Mouse (Mus musculus): ENCODE measurements around the gene Intu. TPM values are rescaled to one million over a fixed set of nuclear protein-coding genes. Genes with fewer than 3 reads are reported as not detected.
A peak's percentile ranks its signal among the peaks of the same experiment; 100 is the strongest.

Intu gene
- 2.0 and 2.3 TPM in 2 replicates for polyA plus RNA-seq (2015; fragmentation: Nextera tagmentation; extraction: Ambion mirVana)

DNA sequence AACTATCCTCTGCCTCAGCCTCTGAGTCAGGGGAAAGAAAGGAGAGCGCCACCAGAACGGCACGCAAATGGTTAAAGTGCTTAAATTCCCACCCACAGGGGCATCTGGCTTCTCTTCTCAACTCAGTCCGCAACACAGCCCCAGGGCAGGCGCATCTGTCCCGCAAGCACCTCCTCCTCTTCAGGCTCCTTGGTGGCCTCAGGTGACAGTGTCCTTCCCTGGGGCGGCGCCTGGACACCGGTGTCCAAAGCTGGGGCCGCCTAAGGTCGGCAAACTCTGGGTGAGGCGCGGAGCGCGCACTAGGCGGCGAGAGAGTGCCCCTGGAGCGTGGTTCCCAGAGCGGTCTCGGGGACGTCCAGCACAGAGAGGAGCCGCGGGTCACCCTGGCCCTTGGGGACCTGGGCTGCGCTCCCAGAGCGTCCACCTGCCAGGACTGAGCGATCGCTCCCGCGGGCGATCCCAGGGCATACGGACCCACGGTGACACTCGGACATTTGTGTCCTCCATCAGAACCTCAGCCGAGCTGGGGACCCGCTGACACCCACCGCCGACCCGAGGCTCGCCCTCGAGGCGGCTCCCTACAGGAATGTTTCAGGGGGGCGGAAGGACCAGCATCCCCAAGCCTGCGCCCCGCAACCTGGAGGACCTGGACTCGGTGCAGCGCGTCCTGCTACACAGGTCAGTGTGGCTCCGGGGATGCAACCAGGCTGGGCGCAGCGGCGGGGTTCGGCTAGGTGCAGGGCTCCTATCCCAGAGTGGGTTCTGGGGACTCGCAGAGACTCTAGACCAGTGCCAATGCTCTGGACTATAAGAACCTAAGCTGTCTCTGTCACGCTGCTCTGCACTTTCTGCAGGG is at the start of gene Intu:
Intu (plus strand) TSS at position 1 of the 856 bp plus-strand sequence.
- H3K27ac ChIP-seq, result no peak within 1 kb of the TSS
- WGBS, result under 1% methylated on average over 54 of the region's 54 CpGs
- H3K9me3 ChIP-seq (replicated peaks; ENCODE audit: low read length), result no peaks in the 10 kb centered on the region
- peak within 1 kb of the TSS; percentile 98 for H3K4me2 ChIP-seq (ENCODE audit: low read length)
- H3K36me3 ChIP-seq (ENCODE audit: insufficient read depth, low read length), result no peaks in the 10 kb centered on the region
- TF ChIP-seq CTCF (IDR thresholded peaks at IDR 0.05; ENCODE audit: low read depth), result peak; percentile 63
- H3K4me1 ChIP-seq (replicated peaks; ENCODE audit: insufficient read depth, low read length), result peaks cover 11% of the 10 kb centered on the region; the same call in 1 of the 2 replicates
- DNase-seq (ENCODE audit: low spot score) (peak; percentile 63), ATAC-seq (replicated peaks; ENCODE audit: low FRiP score, low read depth) (peak; percentile 77)
- peaks cover 5% of the 10 kb centered on the region; the same call in 1 of the 2 replicates for H3K27me3 ChIP-seq (ENCODE audit: insufficient read depth, low read length)
- H3K4me3 ChIP-seq (replicated peaks; ENCODE audit: low read depth, low read length), result peak within 1 kb of the TSS; percentile 51
- H3K9ac ChIP-seq (ENCODE audit: low read depth, low read length), result peak within 1 kb of the TSS; percentile 44; the same call in 1 of the 2 replicates

DNA sequence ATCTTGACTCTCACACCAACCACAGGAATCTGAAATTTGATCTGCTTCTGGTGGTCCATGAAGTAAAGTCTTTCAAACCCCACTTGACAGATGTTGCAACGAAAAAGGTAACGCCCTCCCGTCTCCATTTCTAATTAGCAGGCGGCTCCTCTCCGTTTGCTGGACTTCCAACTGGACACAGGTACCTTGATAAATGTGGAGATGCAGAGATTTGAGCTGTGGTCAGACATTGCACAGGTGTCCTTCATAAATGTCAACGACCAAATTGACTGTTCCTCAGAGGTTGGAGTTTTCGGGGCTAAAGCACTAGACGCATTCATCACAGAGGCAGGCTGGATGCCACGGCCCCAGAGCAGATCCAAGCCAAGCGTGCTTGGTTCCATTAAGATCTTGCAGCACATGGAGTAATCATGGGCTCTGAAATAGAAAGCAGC is 47.8 kb upstream of the Intu start:
- WGBS, result 27% methylated on average over 10 of the region's 10 CpGs
- H3K4me3 ChIP-seq (replicated peaks; ENCODE audit: low read depth, low read length), result no peak overlapping the region
- H3K9ac ChIP-seq (ENCODE audit: low read depth, low read length), result no peak overlapping the region
- H3K9me3 ChIP-seq (replicated peaks; ENCODE audit: low read length), result no peaks in the 10 kb centered on the region
- no peak overlapping the region for H3K27ac ChIP-seq
- peaks cover 3% of the 10 kb centered on the region; the same call in 1 of the 2 replicates for H3K4me1 ChIP-seq (replicated peaks; ENCODE audit: insufficient read depth, low read length)
- peak overlapping the region; percentile 27 for H3K4me2 ChIP-seq (ENCODE audit: low read length)
- peak; percentile 76 for DNase-seq (ENCODE audit: low spot score)
- no peaks in the 10 kb centered on the region for H3K36me3 ChIP-seq (ENCODE audit: insufficient read depth, low read length)
- ATAC-seq (replicated peaks; ENCODE audit: low FRiP score, low read depth), result no peak
- H3K27me3 ChIP-seq (ENCODE audit: insufficient read depth, low read length), result no peaks in the 10 kb centered on the region
- no peak for TF ChIP-seq CTCF (IDR thresholded peaks at IDR 0.05; ENCODE audit: low read depth)

DNA sequence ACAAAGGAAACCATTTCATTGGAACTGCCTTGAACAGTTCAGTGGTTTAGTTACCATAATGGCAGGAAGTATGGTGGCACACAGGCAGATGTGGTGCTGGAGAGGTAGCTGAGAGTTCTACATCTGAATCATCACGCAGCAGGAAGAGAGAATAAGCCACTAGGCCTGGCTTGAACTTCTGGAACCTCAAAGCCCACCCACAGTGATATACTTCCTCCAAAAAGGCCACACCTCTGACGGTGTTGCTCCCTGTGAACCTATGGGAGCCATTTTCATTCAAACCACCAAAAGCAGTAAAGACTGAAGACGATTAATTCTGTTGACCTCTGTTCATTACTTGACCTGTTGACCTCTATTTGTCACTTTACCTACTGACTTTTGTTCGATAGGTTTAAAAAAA is 43.7 kb upstream of the Intu start:
- H3K9ac ChIP-seq (ENCODE audit: low read depth, low read length), result no peak overlapping the region
- no peaks in the 10 kb centered on the region for H3K9me3 ChIP-seq (replicated peaks; ENCODE audit: low read length)
- TF ChIP-seq CTCF (IDR thresholded peaks at IDR 0.05; ENCODE audit: low read depth), result no peak
- no peaks in the 10 kb centered on the region for H3K27me3 ChIP-seq (ENCODE audit: insufficient read depth, low read length)
- no peaks in the 10 kb centered on the region for H3K36me3 ChIP-seq (ENCODE audit: insufficient read depth, low read length)
- DNase-seq (ENCODE audit: low spot score), result no peak
- no peak for ATAC-seq (replicated peaks; ENCODE audit: low FRiP score, low read depth)
- 86% methylated on average over 4 of the region's 4 CpGs for whole genome bisulfite sequencing
- no peak overlapping the region for H3K27ac ChIP-seq
- no peaks in the 10 kb centered on the region for H3K4me1 ChIP-seq (replicated peaks; ENCODE audit: insufficient read depth, low read length)
- H3K4me2 ChIP-seq (ENCODE audit: low read length), result no peak overlapping the region
- no peak overlapping the region for H3K4me3 ChIP-seq (replicated peaks; ENCODE audit: low read depth, low read length)

DNA sequence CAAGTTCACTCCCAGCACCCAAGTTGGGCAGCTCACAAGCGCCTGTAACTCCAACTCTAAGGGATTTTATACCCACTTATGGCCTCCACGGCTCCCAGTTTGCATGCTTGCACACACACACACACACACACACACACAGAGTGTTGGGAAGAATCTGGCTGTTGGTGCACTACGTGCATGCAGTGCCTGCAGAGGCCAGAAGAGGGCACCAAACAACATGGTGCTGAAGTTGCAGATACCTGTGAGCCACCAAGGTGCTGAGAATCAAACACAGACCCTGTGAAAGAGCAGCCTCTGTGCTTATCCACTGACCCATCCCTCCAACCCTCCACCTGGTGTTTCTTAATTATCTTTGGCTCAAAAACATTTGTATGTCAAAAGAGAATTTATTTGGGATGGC is 39.3 kb upstream of the Intu start:
- Histone ChIP-seq H3K4me3 (replicated peaks; ENCODE audit: low read depth, low read length) (no peak overlapping the region), H3K36me3 (ENCODE audit: insufficient read depth, low read length) (no peaks in the 10 kb centered on the region), H3K9ac (ENCODE audit: low read depth, low read length) (no peak overlapping the region), H3K9me3 (replicated peaks; ENCODE audit: low read length) (no peaks in the 10 kb centered on the region), H3K27ac (no peak overlapping the region), H3K27me3 (ENCODE audit: insufficient read depth, low read length) (no peaks in the 10 kb centered on the region), H3K4me2 (ENCODE audit: low read length) (no peak overlapping the region), H3K4me1 (replicated peaks; ENCODE audit: insufficient read depth, low read length) (no peaks in the 10 kb centered on the region)
- peak; percentile 40 for TF ChIP-seq CTCF (IDR thresholded peaks at IDR 0.05; ENCODE audit: low read depth)
- no peak for DNase-seq (ENCODE audit: low spot score)
- 91% methylated on average over 3 of the region's 3 CpGs for WGBS
- ATAC-seq (replicated peaks; ENCODE audit: low FRiP score, low read depth), result no peak

DNA sequence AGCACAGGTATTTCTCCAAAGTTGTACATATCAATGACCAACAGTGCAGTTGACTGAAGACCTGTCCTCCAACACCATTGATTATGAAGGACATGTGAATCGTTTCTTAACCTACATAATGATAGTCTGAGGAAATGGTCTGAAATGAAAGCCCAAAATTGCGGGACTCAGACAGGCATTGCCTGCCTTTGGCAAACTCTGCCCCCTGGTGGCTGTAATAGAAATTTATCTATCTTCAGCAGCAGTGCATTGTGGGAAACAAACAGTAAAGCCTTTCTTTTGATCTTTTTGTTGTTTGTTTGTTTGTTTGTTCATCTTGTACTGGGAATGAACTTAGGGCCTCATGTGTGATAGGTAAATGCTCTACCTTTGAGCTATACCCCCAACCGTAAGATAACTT is 32.2 kb upstream of the Intu start:
- Histone ChIP-seq H3K27ac (no peak overlapping the region), H3K9me3 (replicated peaks; ENCODE audit: low read length) (no peaks in the 10 kb centered on the region), H3K4me1 (replicated peaks; ENCODE audit: insufficient read depth, low read length) (no peaks in the 10 kb centered on the region), H3K4me3 (replicated peaks; ENCODE audit: low read depth, low read length) (no peak overlapping the region), H3K36me3 (ENCODE audit: insufficient read depth, low read length) (no peaks in the 10 kb centered on the region), H3K27me3 (ENCODE audit: insufficient read depth, low read length) (no peaks in the 10 kb centered on the region), H3K4me2 (ENCODE audit: low read length) (no peak overlapping the region), H3K9ac (ENCODE audit: low read depth, low read length) (no peak overlapping the region)
- WGBS, result 87% methylated on average over 3 of the region's 3 CpGs
- DNase-seq (ENCODE audit: low spot score), result no peak
- TF ChIP-seq CTCF (IDR thresholded peaks at IDR 0.05; ENCODE audit: low read depth), result peak; percentile 52; the same call in 1 of the 2 replicates
- ATAC-seq (replicated peaks; ENCODE audit: low FRiP score, low read depth), result no peak

DNA sequence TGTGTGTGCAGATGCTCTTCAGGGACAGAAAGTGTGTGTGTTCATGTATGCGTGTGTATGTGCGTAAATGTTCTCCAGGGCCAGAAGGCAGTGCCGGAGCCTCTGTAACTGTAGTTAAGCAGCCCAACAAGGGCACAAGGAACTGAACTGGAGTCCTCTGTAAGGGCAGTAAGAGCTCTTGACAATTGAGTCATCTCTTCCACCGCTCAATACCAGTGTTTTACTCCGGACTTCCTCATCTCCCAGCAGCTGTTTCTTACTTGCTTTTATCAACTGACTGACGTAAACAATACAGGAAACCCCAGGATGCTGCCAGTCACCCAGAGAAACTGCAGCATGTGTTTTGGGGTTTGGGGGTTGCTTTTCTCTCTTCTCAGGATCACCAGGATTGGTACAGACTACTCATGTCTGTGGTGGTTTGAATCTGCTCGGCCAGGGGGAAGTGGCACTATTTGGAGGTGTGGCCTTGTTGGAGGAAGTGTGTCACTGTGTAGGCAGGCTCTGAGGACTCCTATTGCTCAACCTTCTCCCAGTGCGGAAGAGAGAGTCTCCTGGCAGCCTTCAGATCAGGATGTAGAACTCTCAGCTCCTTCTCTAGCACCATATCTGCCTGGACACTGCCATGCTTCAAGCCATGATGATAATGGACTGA is 30.8 kb upstream of the Intu start:
- Histone ChIP-seq H3K27me3 (ENCODE audit: insufficient read depth, low read length) (no peaks in the 10 kb centered on the region), H3K9ac (ENCODE audit: low read depth, low read length) (no peak overlapping the region), H3K9me3 (replicated peaks; ENCODE audit: low read length) (no peaks in the 10 kb centered on the region), H3K36me3 (ENCODE audit: insufficient read depth, low read length) (no peaks in the 10 kb centered on the region), H3K4me1 (replicated peaks; ENCODE audit: insufficient read depth, low read length) (no peaks in the 10 kb centered on the region), H3K4me2 (ENCODE audit: low read length) (no peak overlapping the region), H3K4me3 (replicated peaks; ENCODE audit: low read depth, low read length) (no peak overlapping the region), H3K27ac (no peak overlapping the region)
- ATAC-seq (replicated peaks; ENCODE audit: low FRiP score, low read depth), result no peak
- WGBS, result 89% methylated on average over 8 of the region's 8 CpGs
- no peak for DNase-seq (ENCODE audit: low spot score)
- no peak for TF ChIP-seq CTCF (IDR thresholded peaks at IDR 0.05; ENCODE audit: low read depth)
